Mouse (Mus musculus) heart, postnatal 0 days (tissue): ENCODE measurements at regions not wholly inside any gene's neighbourhood (a gene's known extent, or its start where the extent isn't known, plus 50 kb on each side); places are given as distances from the start of the nearest gene placed in this dataset.

Experiments used
- CTCF ChIP-seq: IDR thresholded peaks from 2 replicates; pipeline ENCODE4 v1.5.1; 2016; ENCODE audit warnings: antibody characterized with exemption, control low read depth, low read depth
- EP300 ChIP-seq: IDR thresholded peaks from 2 replicates; pipeline ENCODE4 v1.6.1; 2016; ENCODE audit warnings: antibody characterized with exemption, low read depth

DNA sequence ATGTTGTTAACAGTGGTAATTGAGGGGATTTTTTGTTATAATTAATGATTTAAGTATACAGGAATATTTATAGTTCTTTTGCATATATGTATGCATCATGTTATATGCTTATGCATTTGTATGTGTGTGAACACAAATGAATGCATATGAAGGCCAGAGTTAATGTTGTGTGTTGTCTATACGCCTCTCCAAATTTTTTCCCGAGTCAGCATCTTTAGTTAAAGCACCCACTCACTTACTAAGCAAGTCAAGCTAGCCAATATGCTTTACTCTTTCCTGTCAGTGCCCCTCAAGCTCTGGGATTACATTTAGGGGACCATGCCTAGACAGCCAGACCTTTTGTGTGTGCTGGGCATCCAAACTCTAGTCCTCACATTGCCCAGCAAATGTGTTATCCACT lies 315.3 kb upstream of the Klf6 start:
- TF ChIP-seq CTCF, result no peak
- TF ChIP-seq EP300, result no peak
